Mouse (Mus musculus) forebrain, embryonic 10.5 days (tissue): ENCODE measurements around the gene Olfr750. TPM values are rescaled to one million over a fixed set of nuclear protein-coding genes. Genes with fewer than 3 reads are reported as not detected.

Experiments used
- DNase-seq: peaks from one replicate; pipeline ENCODE4 v3.0.0-alpha.2; 2017; ENCODE audit warnings: low spot score; ENCODE audit errors: extremely low spot score
- H3K27ac ChIP-seq: fragments of 300-500 bp; sonication (generic); 2 replicates; pipeline ENCODE4 v1.5.1; 2016; ENCODE audit warnings: mild to moderate bottlenecking
- H3K27me3 ChIP-seq: fragments of 300-500 bp; sonication (generic); 2 replicates; pipeline ENCODE4 v1.6.1; 2016; ENCODE audit warnings: mild to moderate bottlenecking; ENCODE audit not compliant: poor library complexity, severe bottlenecking
- H3K36me3 ChIP-seq: fragments of 300-500 bp; sonication (generic); replicated peaks from 2 replicates; pipeline ENCODE4 v1.6.1; 2016; ENCODE audit warnings: mild to moderate bottlenecking, moderate library complexity
- H3K4me1 ChIP-seq: fragments of 300-500 bp; sonication (generic); 2 replicates; pipeline ENCODE4 v1.6.1; 2016
- H3K4me3 ChIP-seq: fragments of 300-500 bp; sonication (generic); 2 replicates; pipeline ENCODE4 v1.5.1; 2016; ENCODE audit warnings: mild to moderate bottlenecking, moderate library complexity
- H3K9me3 ChIP-seq: fragments of 300-500 bp; sonication (generic); 2 replicates; pipeline ENCODE4 v1.6.1; 2016; ENCODE audit warnings: mild to moderate bottlenecking, moderate library complexity
- WGBS: fragments of 180-500 bp; shearing (Covaris S2); methylation state at CpG from one replicate; pipeline ENCODE4 v1.1.7; 2016; 5-methylcytosine and 5-hydroxymethylcytosine counted together
- polyA plus RNA-seq: library from polyadenylated mRNA; unstranded; fragments of >200 nt; fragmentation: Nextera tagmentation; extraction: Ambion mirVana; gene quantifications from 2 replicates; pipeline ENCODE4 v1.2.1, GENCODE M21; 2016

The Olfr750 gene
- polyA plus RNA-seq, 1 experiment from 2014 or later = not detected

- Histone ChIP-seq H3K36me3 (no peaks in the 10 kb centered on the region), H3K4me1 (peaks cover 3% of the 10 kb centered on the region; the same call in 1 of the 2 replicates), H3K27ac (no peak overlapping the region), H3K9me3 (no peaks in the 10 kb centered on the region), H3K27me3 (peaks cover 49% of the 10 kb centered on the region), H3K4me3 (no peak overlapping the region)
- WGBS = 72% methylated on average over 5 of the region's 5 CpGs
- DNase-seq = no peak
Observed at GRCm38 (mm10) chr14:51047846-51048245, 26.4 kb downstream of the Olfr750 start.

GRCm38 (mm10) chr14:51041769-51042168 lies 32.5 kb downstream of the Olfr750 start, which contains the start of gene Rnase9:
Rnase9 (minus strand) TSS chr14:51041869.
- no peak for DNase-seq
- H3K27me3 ChIP-seq = no peaks in the 10 kb centered on the region
- no peaks in the 10 kb centered on the region for H3K36me3 ChIP-seq
- H3K4me3 ChIP-seq = no peak within 1 kb of the TSS
- WGBS = 72% methylated on average over 6 of the region's 6 CpGs
- H3K9me3 ChIP-seq = no peaks in the 10 kb centered on the region
- no peaks in the 10 kb centered on the region for H3K4me1 ChIP-seq
- H3K27ac ChIP-seq = no peak within 1 kb of the TSS

- WGBS = 86% methylated on average over 4 of the region's 4 CpGs
- H3K9me3 ChIP-seq = no peaks in the 10 kb centered on the region
- H3K4me3 ChIP-seq = no peak overlapping the region
- H3K4me1 ChIP-seq = no peaks in the 10 kb centered on the region
- no peaks in the 10 kb centered on the region for H3K27me3 ChIP-seq
- DNase-seq = no peak
- no peak overlapping the region for H3K27ac ChIP-seq
- no peaks in the 10 kb centered on the region for H3K36me3 ChIP-seq
Observed at GRCm38 (mm10) chr14:51036214-51036613, 38.0 kb downstream of the Olfr750 start.

- Histone ChIP-seq H3K36me3 (no peaks in the 10 kb centered on the region), H3K4me1 (no peaks in the 10 kb centered on the region), H3K9me3 (no peaks in the 10 kb centered on the region), H3K27ac (no peak overlapping the region), H3K27me3 (no peaks in the 10 kb centered on the region), H3K4me3 (no peak overlapping the region)
- DNase-seq = no peak
- 80% methylated on average over 1 of the region's 1 CpGs for WGBS
Observed at GRCm38 (mm10) chr14:51035206-51035605, 39.0 kb downstream of the Olfr750 start.

GRCm38 (mm10) chr14:51027387-51028155 lies 46.7 kb downstream of the Olfr750 start:
- DNase-seq = no peak
- no peaks in the 10 kb centered on the region for H3K36me3 ChIP-seq
- H3K27me3 ChIP-seq = no peaks in the 10 kb centered on the region
- H3K9me3 ChIP-seq = no peaks in the 10 kb centered on the region
- H3K27ac ChIP-seq = no peak overlapping the region
- no peak overlapping the region for H3K4me3 ChIP-seq
- no peaks in the 10 kb centered on the region for H3K4me1 ChIP-seq
- WGBS = 56% methylated on average over 3 of the region's 3 CpGs

GRCm38 (mm10) chr14:51026391-51027133 lies 47.7 kb downstream of the Olfr750 start:
- peak; percentile 55 for DNase-seq
- Histone ChIP-seq H3K36me3 (no peaks in the 10 kb centered on the region), H3K27me3 (no peaks in the 10 kb centered on the region), H3K9me3 (no peaks in the 10 kb centered on the region), H3K4me1 (0 out of 2 replicates have a peak, but pooled peaks cover 1% of the 10 kb centered on the region), H3K27ac (no peak overlapping the region), H3K4me3 (no peak overlapping the region)
- WGBS = 38% methylated on average over 5 of the region's 5 CpGs

- no peak overlapping the region for H3K27ac ChIP-seq
- 0 out of 2 replicates have a peak, but pooled peaks cover 3% of the 10 kb centered on the region for H3K4me1 ChIP-seq
- DNase-seq = no peak
- WGBS = 86% methylated on average over 1 of the region's 1 CpGs
- no peaks in the 10 kb centered on the region for H3K27me3 ChIP-seq
- no peaks in the 10 kb centered on the region for H3K36me3 ChIP-seq
- no peak overlapping the region for H3K4me3 ChIP-seq
- H3K9me3 ChIP-seq = no peaks in the 10 kb centered on the region; the same call in 1 of the 2 replicates
Observed at GRCm38 (mm10) chr14:51024820-51025219, 49.4 kb downstream of the Olfr750 start.

- H3K9me3 ChIP-seq = no peaks in the 10 kb centered on the region; the same call in 1 of the 2 replicates
- 0 out of 2 replicates have a peak, but pooled peaks cover 3% of the 10 kb centered on the region for H3K4me1 ChIP-seq
- H3K4me3 ChIP-seq = no peak overlapping the region
- DNase-seq = no peak
- WGBS = 82% methylated on average over 4 of the region's 4 CpGs
- H3K27ac ChIP-seq = no peak overlapping the region
- no peaks in the 10 kb centered on the region for H3K36me3 ChIP-seq
- H3K27me3 ChIP-seq = no peaks in the 10 kb centered on the region
Observed at GRCm38 (mm10) chr14:51023457-51023856, 50.8 kb downstream of the Olfr750 start.

GRCm38 (mm10) chr14:51017256-51017655 lies 57.0 kb downstream of the Olfr750 start:
- Histone ChIP-seq H3K4me3 (no peak overlapping the region), H3K27ac (no peak overlapping the region), H3K27me3 (no peaks in the 10 kb centered on the region), H3K4me1 (0 out of 2 replicates have a peak, but pooled peaks cover 3% of the 10 kb centered on the region), H3K9me3 (no peaks in the 10 kb centered on the region; the same call in 1 of the 2 replicates), H3K36me3 (no peaks in the 10 kb centered on the region)
- WGBS = 75% methylated on average over 3 of the region's 3 CpGs
- no peak for DNase-seq

Other genes starting within 250 kb of the Olfr750 start
- 4.1 and 5.2 TPM in 2 replicates for gene Tep1, start 203.9 kb downstream of the Olfr750 start, polyA plus RNA-seq
- 0.09 and 0.14 TPM in 2 replicates for gene Klhl33, start 176.9 kb downstream of the Olfr750 start, polyA plus RNA-seq
- gene Osgep, start 149.5 kb downstream of the Olfr750 start, polyA plus RNA-seq = 190 and 197 TPM in 2 replicates
- 503 and 517 TPM in 2 replicates for gene Apex1, start 149.5 kb downstream of the Olfr750 start, polyA plus RNA-seq
- 44.8 and 45.3 TPM in 2 replicates for gene Pip4p1, start 143.6 kb downstream of the Olfr750 start, polyA plus RNA-seq
- gene Pnp, start 143.4 kb downstream of the Olfr750 start, polyA plus RNA-seq = 82.4 and 83.6 TPM in 2 replicates
- gene Gm49342, start 129.9 kb downstream of the Olfr750 start, polyA plus RNA-seq = not detected in 2 replicates
- gene Pnp2, start 118.4 kb downstream of the Olfr750 start, polyA plus RNA-seq = 0.73 and 1.3 TPM in 2 replicates
- gene Rnase10, start 66.7 kb downstream of the Olfr750 start, polyA plus RNA-seq = not detected in 2 replicates
- not detected in 2 replicates for gene Rnase9, start 32.6 kb downstream of the Olfr750 start, polyA plus RNA-seq
- gene Rnase11, start 24.3 kb downstream of the Olfr750 start, polyA plus RNA-seq = not detected in 2 replicates
- gene Rnase12, start 16.8 kb downstream of the Olfr750 start, polyA plus RNA-seq = not detected in 2 replicates
- gene Rnase4, start 16.6 kb upstream of the Olfr750 start, polyA plus RNA-seq = 6.6 and 6.8 TPM in 2 replicates
- gene Ang, start 16.7 kb upstream of the Olfr750 start, polyA plus RNA-seq = 1.7 and 1.9 TPM in 2 replicates
- gene Eddm3b, start 40.0 kb upstream of the Olfr750 start, polyA plus RNA-seq = 0.28 TPM in 1 of 2 replicates, not detected in the other
- 0.26 and 0.30 TPM in 2 replicates for gene Rnase6, start 49.5 kb upstream of the Olfr750 start, polyA plus RNA-seq
- not detected in 2 replicates for gene Rnase1, start 72.3 kb upstream of the Olfr750 start, polyA plus RNA-seq
- not detected in 2 replicates for gene Rnase2b, start 87.8 kb upstream of the Olfr750 start, polyA plus RNA-seq
- not detected in 2 replicates for gene Ang2, start 124.7 kb upstream of the Olfr750 start, polyA plus RNA-seq
- not detected in 2 replicates for gene Ear14, start 129.0 kb upstream of the Olfr750 start, polyA plus RNA-seq
- not detected in 2 replicates for gene Rnase2a, start 181.7 kb upstream of the Olfr750 start, polyA plus RNA-seq